Mouse (Mus musculus): ENCODE results near the gene Glud1.
A peak's percentile ranks its signal among the peaks of the same experiment; 100 is the strongest.
"Not testable (repeated sequence)": the region's sequence is repeated elsewhere in the genome, so short reads cannot be mapped to it uniquely, and the experiment has no call there.

Glud1 gene

GRCm38 (mm10) chr14:34312339-34313048 is 2.0 kb downstream of the Glud1 start:
- DNase-seq = no peak

DNA sequence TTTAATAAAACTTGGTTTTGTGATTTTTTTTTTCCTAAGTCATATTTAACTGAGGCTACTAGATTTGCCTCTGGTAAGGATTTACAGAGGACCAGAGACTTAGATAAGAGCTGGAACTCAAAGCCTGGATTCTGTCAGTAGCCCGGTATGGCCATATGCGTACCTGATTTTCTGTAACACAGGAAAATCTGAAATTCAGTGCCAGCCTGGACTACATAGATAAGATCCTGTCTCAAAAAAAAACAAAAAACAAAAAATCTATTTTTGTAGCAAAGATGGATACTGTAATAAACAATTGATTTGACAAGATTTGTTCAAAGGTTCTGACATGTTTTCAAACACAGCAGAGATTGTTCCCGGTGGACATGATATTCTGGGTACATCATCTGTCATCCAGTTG is 3.1 kb downstream of the Glud1 start:
- DNase-seq = no peak

DNA sequence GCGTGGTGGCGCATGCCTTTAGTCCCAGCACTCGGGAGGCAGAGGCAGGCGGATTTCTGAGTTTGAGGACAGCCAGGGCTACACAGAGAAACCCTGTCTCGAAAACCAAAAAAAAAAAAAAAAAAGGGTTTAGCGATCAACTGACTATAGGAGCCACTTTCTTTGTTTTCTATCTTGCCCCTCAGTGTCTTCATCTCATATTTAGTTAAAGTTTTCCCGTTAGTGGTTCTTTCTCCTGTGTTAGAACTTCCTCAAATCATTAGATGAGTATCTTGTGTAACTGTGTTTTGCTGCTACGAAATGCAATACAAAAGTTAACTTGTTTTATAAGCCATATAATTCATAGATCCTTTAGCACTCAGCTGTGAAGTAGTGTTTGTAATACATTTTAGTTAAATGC is 3.9 kb downstream of the Glud1 start:
- not testable (repeated sequence) for DNase-seq

GRCm38 (mm10) chr14:34314796-34315195 is 4.3 kb downstream of the Glud1 start:
- DNase-seq = no peak

DNA sequence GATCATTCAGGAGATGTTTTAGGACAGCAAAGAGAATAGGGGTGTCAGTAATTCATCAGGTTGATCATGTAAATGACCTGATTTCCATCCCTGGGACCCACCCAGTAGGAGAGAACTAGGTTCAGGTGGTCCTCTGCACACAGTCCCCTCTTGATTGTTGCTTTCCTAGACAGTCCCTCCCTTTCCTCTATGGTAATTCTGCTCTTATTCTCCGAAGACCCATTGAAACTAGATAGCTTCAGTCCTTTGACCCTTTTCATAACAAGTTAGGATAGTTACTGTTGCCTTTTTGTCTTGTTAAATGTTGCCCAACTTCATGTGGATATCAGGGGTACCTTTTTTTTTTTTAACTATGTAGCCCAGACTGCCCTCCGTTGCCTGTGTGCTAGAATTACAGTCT is 5.8 kb downstream of the Glud1 start:
- DNase-seq = no peak

DNA sequence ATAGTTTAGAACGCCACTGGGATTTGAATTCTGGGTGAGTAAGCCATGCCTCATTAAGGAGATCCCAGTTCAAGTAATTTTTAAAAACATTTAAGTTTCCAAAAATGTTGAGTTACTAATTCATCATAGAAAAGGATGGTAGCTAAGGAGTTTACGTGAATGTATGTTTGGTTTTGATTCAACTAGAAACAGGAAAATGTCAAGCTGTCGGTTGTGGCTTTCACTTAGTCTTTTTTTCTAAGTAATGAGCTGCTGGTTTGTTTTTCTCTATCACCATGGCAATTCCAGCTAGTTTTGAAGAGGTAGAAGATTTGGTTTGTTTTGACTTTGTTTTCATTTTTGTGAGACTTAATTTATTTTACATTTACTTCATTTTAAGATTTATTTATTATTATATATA is 6.9 kb downstream of the Glud1 start:
- DNase-seq = no peak

DNA sequence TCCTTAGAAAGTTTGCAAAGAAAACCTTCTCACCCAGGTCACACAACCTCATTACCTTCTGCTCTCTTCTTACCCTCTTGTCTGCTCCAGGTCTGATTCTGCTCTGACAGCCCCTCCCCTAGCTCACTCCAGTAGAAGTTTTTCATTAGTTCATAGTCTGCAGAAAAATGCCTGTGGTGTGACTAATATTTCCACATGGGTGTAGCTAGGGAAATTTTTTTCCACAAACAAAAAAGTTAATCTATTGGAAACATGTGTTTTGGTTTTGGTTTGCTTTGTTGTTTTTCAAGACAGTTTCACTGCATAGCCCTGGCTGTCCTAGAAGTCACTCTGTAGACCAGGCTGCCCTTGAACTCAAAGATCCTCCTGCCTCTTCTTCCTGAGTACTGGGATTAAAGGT is 7.6 kb downstream of the Glud1 start:
- DNase-seq = no peak

DNA sequence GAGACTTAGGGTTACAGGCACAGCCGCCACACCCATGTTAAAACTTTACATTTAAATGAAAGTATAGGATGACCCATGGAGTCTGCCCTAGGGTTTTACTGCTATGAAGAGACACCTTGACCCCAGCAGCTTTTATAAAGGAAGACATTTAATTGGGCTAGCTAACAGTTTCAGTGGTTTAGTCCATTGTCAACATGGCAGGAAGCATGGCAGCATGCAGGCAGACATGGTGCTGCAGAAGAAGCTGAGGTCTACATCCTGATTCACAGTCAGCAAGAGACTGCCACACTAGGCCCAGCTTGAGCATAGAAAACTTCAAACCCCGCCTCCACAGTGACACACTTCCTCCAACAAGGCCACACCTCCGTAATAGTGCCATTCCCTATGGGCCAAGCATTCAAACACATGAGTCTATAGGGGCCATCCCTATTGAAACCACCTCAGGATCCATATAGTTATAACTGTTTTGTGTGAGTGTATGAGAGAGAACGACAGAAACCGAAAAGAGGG is 13.1 kb downstream of the Glud1 start:
- DNase-seq = no peak

DNA sequence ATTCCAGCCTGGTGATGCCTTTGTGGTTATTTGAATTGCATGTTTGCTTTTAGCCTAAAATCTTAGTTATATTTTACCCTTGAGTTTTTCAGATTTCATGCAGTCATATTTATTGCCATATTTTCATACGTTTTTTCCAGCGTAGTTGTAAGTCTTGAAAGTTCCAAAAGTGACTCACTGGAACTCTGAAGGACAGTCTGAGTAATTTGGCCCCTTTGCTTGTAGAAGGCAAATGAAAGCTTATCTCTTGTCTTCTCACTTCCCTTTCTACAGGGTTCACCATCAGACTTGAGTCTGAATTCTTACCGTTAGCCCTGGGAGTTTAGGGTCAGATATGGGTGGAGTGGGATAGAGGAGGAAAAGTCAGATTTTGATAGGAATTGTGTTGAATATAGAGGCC is 16.1 kb downstream of the Glud1 start:
- DNase-seq = no peak

GRCm38 (mm10) chr14:34327618-34328017 is 17.1 kb downstream of the Glud1 start:
- DNase-seq = no peak

- DNase-seq = no peak
Observed at GRCm38 (mm10) chr14:34330657-34331158, 20.2 kb downstream of the Glud1 start.

GRCm38 (mm10) chr14:34331886-34332285 is 21.4 kb downstream of the Glud1 start:
- no peak for DNase-seq

DNA sequence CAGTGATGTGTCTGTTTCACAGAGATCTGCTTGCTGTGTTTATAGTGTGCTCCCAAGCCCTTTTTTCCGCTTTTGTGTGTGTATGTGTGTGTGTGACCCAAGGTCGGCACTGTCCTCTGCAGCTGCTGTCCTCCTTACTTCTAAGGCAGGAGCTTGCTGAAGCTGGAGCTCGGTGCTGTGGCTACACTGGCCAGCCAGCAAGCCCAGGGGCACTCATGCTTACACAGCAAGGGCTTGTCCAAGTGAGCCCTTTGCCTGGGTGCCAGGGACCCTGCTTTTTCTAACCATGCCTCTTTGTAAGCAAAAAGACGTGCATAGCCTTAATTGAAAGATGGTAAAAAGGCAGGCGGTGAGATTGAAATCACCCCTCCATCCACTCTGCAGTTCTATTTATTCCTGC is 21.9 kb downstream of the Glud1 start:
- no peak for DNase-seq

GRCm38 (mm10) chr14:34339446-34339845 is 28.9 kb downstream of the Glud1 start:
- DNase-seq = no peak

- no peak for DNase-seq
Observed at GRCm38 (mm10) chr14:34341993-34342392, 31.5 kb downstream of the Glud1 start.

DNA sequence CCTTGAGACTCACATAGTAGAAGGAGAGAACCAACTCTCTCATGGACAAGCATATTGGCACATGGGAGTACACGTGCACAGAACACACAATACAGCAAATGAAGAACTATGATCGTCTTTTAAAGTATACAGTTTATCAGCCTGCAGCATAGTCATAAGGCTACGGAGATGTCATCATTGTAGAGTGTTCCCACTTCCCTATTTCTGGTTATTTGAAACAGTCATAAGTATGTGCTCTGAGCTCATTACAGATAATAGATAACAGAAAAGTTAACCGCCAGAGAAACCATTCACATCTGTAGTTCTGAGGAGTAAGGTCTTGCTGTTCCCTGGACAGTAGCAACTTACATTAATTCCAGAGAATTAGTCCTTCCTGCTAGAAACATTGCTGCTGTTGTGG is 32.6 kb downstream of the Glud1 start:
- no peak for DNase-seq

GRCm38 (mm10) chr14:34344361-34344760 is 33.8 kb downstream of the Glud1 start:
- no peak for DNase-seq

- DNase-seq = no peak
Observed at GRCm38 (mm10) chr14:34345771-34346566, 35.4 kb downstream of the Glud1 start.

DNA sequence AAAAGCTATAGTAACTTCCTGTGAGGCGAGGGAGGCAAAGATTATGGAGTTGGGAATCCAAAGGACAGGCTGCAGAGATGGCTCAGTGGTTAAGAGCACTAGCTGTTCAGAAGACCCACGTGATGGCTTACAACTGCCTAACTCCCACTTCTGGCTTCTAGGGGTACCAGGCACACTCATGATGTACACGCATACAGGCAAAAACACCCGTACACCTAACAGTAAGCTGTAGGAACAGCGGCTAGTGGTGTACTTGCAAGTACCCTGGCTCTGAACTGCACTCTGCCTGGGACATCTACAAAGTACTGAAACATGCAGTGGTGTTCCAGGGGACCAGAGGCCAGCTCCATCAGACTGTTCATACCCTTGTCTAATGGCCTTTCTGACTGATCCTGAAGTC is 36.6 kb downstream of the Glud1 start:
- DNase-seq = no peak

DNA sequence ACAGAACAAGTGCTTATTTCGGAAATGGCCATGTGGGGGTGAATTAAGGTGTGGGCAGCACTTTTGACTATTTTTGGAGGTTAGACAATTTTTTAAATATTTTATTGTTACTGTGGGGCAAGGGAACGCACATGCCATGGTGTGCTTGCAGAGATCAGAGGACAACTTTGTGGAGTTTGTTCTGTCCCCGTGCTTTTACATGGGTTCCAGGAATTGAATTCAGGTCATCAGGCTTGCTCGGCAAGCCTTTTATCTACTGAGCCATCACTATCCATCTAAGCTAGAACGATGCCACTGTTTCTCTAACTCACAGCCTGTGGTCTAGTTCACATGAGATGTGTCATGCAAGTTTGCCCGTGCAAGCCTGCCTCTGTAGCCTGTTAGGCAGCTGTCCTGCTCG is 37.8 kb downstream of the Glud1 start:
- DNase-seq = no peak

- peak; percentile 35 for DNase-seq
Observed at GRCm38 (mm10) chr14:34349007-34349406, 38.5 kb downstream of the Glud1 start.

DNA sequence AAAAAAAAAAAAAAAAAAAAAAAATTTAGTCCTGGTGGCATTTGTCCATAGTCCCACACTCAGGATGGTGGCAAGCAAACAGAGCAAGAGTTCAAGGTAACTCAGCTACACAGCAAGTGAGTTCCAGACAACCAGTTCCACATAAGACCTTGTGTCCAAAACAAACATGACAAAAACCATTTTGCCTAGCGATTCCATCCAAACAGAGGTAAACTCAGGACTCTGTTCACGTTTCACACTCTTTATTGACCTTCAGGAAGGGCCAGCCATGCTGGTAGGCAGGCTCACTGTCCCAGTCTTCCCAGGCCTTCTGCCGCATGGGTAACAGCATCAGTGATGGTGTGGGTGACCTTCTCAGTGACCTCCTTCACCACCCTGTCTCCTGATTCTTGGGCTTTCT is 41.1 kb downstream of the Glud1 start:
- no peak for DNase-seq

DNA sequence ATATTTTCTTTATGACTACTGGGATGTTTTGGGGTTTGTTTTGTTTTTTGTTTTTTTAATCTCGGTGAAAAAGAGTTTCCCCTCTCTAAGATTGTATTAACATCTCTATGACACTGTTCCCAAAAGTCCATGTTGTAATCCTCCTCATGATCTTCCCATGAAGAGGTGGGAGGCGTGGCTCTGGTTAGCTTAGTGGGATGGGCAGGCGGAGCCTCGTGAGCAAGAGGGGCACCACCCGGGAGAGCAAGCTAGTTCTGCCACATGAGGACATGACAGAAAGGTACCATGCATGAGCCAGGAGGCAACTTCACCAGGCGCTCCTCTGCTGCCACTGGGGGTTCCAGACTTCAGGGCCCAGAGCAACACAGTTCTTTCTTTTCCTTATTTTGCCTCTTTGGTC is 42.0 kb downstream of the Glud1 start:
- no peak for DNase-seq

GRCm38 (mm10) chr14:34353326-34353725 is 42.8 kb downstream of the Glud1 start:
- DNase-seq = peak; percentile 54
